Mouse (Mus musculus): Measurements from ENCODE around the gene Cct4. TPM values are rescaled to one million over a fixed set of nuclear protein-coding genes. Genes with fewer than 3 reads are reported as not detected.

Gene Cct4
- polyA plus RNA-seq, 1 experiment: not detected

DNA sequence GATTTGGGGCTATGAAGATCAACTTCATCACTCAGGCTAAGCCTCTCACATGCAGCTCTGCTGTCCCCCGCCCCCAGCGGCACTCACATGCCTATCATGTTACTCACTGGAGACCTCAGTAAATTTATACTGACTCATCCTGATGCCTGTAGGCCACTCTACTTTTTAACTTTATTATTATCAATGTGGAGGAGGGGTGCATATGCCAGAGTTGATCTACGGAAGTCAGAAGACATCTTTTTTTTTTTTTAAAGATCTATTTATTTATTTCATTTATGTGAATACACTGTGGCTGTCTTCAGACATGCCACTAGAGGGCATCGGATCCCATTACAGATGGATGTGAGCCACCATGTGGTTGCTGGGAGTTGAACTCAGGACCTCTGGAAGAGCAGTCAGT, 24.8 kb upstream of the Cct4 start:
- 85% methylated on average over 4 of the region's 4 CpGs for WGBS
- Histone ChIP-seq H3K4me1 (ENCODE audit: control insufficient read depth, insufficient read depth, low read length) (no peaks in the 10 kb centered on the region), H3K4me3 (ENCODE audit: insufficient read depth, low read depth, low read length) (no peak overlapping the region), H3K27ac (ENCODE audit: insufficient read depth, low read depth, low read length) (no peak overlapping the region)
- TF ChIP-seq CTCF (IDR thresholded peaks at IDR 0.05; ENCODE audit: insufficient read depth, low read depth, low read length) (no peak), POLR2A (IDR thresholded peaks at IDR 0.05; ENCODE audit: insufficient read depth, low read depth, low read length) (no peak)

DNA sequence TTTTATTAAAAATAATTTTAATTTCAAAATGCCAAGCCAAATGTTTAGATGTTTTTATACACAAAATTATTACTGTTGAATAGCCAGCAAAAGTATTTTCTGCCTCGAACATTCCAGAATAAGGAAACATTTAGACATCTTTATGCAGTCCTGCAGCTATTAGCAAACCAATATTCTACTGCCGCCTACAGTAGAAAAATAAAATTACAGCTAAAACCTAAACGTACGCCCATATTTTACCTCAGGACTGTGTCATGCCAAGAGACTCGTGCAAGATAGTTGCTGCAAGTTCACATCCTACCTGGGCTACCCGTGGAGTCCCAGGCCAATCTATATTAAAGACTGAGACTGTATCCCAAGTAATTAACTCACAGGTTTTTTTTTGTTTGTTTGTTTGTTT, 20.8 kb upstream of the Cct4 start:
- Histone ChIP-seq H3K4me3 (ENCODE audit: insufficient read depth, low read depth, low read length) (no peak overlapping the region), H3K4me1 (ENCODE audit: control insufficient read depth, insufficient read depth, low read length) (no peaks in the 10 kb centered on the region), H3K27ac (ENCODE audit: insufficient read depth, low read depth, low read length) (no peak overlapping the region)
- WGBS: 30% methylated on average over 6 of the region's 6 CpGs
- TF ChIP-seq CTCF (IDR thresholded peaks at IDR 0.05; ENCODE audit: insufficient read depth, low read depth, low read length): no peak
- no peak for TF ChIP-seq POLR2A (IDR thresholded peaks at IDR 0.05; ENCODE audit: insufficient read depth, low read depth, low read length)

DNA sequence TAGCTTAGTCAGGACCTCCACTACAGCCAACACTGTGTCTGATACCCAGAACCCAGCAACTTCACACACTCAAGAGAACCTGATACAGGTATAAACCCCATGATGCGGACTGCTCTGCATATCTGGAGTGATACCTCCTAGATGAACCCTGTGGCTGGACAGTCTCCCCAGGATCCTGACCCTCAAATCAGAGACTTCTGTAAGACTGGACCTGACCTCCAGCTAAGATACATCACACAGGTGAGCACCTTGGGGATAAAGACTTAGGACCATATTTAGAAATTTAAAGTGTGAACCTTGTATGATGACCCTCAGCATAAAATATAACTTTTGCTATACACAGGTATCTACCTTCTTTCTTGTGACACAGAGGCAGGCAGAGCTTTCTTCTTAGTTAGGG, 19.8 kb upstream of the Cct4 start:
- no peak overlapping the region for H3K4me3 ChIP-seq (ENCODE audit: insufficient read depth, low read depth, low read length)
- H3K4me1 ChIP-seq (ENCODE audit: control insufficient read depth, insufficient read depth, low read length): no peaks in the 10 kb centered on the region
- H3K27ac ChIP-seq (ENCODE audit: insufficient read depth, low read depth, low read length): no peak overlapping the region
- 97% methylated on average over 1 of the region's 1 CpGs for WGBS
- TF ChIP-seq POLR2A (IDR thresholded peaks at IDR 0.05; ENCODE audit: insufficient read depth, low read depth, low read length): no peak
- no peak for TF ChIP-seq CTCF (IDR thresholded peaks at IDR 0.05; ENCODE audit: insufficient read depth, low read depth, low read length)

DNA sequence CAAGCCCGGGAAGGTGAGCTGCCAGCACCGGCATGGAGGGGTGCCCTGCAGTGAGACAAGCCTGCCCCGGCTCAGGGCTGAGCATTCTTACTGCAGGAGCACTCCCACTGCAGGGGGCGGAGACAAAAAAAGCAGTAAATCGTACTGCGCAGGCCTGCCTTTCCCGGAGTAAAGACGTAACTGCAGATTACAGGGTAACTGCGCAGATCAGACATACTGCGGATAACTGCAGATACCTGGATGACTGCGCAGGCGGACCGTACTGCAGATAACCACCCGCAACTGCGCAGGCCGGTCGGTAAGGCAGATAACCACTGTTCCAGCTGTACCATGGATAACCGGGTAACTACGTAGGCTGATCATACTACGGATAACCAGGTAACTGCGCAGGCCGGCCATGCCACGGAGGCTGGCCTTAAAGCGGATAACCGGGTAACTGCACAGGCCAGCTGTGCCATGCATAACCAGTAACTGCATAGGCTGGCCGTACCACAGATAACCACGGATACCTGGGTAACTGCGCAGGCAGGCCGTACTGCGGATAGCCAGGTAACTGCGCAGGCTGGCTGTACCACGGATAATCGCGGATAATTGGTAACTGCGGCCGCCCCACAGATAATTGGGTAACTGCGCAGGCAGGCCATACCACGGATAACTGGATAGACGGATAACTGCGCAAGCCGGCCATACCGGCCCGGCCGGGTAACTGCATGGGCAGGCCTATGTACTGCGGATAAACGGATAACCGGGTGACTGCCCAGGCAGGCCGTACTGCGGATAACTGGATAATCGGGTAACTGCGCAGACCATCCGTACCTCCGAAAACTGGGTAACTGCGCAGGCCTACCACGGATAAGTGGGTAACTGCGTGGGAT, 18.2 kb upstream of the Cct4 start, which contains the start of gene Zrsr1:
TSS of gene Zrsr1 (plus strand) at position 171 of the 875 bp plus-strand sequence.
- peak within 1 kb of the TSS; percentile 69 for H3K4me3 ChIP-seq (ENCODE audit: insufficient read depth, low read depth, low read length)
- no peaks in the 10 kb centered on the region for H3K4me1 ChIP-seq (ENCODE audit: control insufficient read depth, insufficient read depth, low read length)
- H3K27ac ChIP-seq (ENCODE audit: insufficient read depth, low read depth, low read length): peak within 1 kb of the TSS; percentile 66
- no peak for TF ChIP-seq CTCF (IDR thresholded peaks at IDR 0.05; ENCODE audit: insufficient read depth, low read depth, low read length)
- 0 out of 2 replicates have a peak, but pooled peaks have one; percentile 44 for TF ChIP-seq POLR2A (IDR thresholded peaks at IDR 0.05; ENCODE audit: insufficient read depth, low read depth, low read length)
- 51% methylated on average over 56 of the region's 56 CpGs for WGBS

DNA sequence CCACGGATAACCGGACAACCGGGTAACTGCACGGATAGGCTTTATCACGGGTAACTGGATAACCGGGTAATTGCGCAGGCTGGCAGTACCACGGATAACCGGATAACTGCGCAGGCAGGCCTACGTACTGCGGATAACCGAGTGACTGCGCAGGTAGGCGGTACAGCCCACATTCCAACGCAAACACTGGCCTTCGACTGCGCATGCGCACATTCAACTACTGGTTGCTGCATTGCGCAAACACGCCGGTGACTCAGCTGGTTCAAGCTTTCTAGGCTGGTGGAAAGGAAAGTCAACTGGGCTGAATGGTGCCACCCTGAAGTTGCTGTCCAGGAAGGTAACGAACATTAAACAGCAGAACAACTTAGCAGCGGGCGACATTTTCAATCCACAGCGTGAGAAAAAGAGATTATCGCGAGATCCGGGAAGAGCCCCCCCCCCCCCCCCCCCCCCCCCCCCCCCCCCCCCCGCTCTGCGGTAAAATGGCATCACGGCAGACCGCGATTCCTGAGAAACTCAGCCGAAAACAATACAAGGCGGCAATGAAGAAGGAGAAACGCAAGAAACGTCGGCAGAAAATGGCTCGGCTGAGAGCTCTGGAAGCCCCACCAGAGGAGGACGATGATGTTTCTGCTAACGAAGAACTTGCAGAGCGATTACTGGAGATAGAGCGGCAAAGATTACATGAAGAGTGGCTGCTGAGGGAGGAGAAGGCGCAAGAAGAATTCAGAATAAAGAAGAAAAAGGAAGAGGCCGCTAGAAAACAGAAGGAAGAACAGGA, 17.4 kb upstream of the Cct4 start:
- no peak for TF ChIP-seq POLR2A (IDR thresholded peaks at IDR 0.05; ENCODE audit: insufficient read depth, low read depth, low read length)
- no peak for TF ChIP-seq CTCF (IDR thresholded peaks at IDR 0.05; ENCODE audit: insufficient read depth, low read depth, low read length)
- Histone ChIP-seq H3K4me1 (ENCODE audit: control insufficient read depth, insufficient read depth, low read length) (no peaks in the 10 kb centered on the region), H3K27ac (ENCODE audit: insufficient read depth, low read depth, low read length) (peak overlapping the region; percentile 66), H3K4me3 (ENCODE audit: insufficient read depth, low read depth, low read length) (peak overlapping the region; percentile 69)
- WGBS: 51% methylated on average over 44 of the region's 46 CpGs

DNA sequence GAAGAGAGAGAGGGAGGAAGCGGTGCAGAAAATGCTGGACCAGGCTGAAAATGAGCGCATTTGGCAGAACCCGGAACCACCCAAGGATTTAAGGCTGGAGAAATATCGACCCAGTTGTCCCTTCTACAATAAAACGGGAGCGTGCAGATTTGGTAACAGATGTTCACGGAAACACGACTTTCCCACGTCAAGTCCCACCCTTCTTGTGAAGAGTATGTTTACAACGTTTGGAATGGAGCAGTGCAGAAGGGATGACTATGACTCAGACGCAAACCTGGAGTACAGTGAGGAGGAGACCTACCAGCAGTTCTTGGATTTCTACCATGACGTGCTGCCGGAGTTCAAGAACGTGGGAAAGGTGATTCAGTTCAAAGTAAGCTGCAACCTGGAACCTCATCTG, 16.7 kb upstream of the Cct4 start:
- WGBS: 50% methylated on average over 14 of the region's 14 CpGs
- Histone ChIP-seq H3K27ac (ENCODE audit: insufficient read depth, low read depth, low read length) (no peak overlapping the region), H3K4me3 (ENCODE audit: insufficient read depth, low read depth, low read length) (peak overlapping the region; percentile 69), H3K4me1 (ENCODE audit: control insufficient read depth, insufficient read depth, low read length) (peaks cover 4% of the 10 kb centered on the region; the same call in 1 of the 2 replicates)
- TF ChIP-seq CTCF (IDR thresholded peaks at IDR 0.05; ENCODE audit: insufficient read depth, low read depth, low read length) (no peak), POLR2A (IDR thresholded peaks at IDR 0.05; ENCODE audit: insufficient read depth, low read depth, low read length) (no peak)

DNA sequence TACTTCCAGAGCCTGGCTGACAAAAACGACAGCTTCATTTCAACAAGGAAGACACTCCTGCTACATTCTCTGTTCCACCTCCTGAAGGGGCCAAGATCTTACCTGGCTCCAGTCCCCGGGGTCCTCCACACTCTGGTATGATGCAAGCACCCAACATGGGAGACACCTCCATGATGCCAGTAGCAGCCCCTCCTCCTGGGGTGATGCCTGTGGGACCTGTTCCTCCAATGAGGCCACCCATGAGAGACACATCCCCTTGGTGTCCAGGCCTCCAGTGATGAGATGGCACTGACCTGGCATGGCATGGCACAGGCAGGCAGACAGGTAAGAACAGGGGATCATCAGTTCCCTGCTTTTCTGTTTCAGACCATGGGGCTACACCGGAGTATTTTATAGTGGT, 12.1 kb upstream of the Cct4 start:
- H3K27ac ChIP-seq (ENCODE audit: insufficient read depth, low read depth, low read length): no peak overlapping the region
- H3K4me3 ChIP-seq (ENCODE audit: insufficient read depth, low read depth, low read length): no peak overlapping the region
- H3K4me1 ChIP-seq (ENCODE audit: control insufficient read depth, insufficient read depth, low read length): peaks cover 10% of the 10 kb centered on the region; the same call in 1 of the 2 replicates
- TF ChIP-seq CTCF (IDR thresholded peaks at IDR 0.05; ENCODE audit: insufficient read depth, low read depth, low read length) (no peak), POLR2A (IDR thresholded peaks at IDR 0.05; ENCODE audit: insufficient read depth, low read depth, low read length) (no peak)
- 93% methylated on average over 3 of the region's 3 CpGs for WGBS

DNA sequence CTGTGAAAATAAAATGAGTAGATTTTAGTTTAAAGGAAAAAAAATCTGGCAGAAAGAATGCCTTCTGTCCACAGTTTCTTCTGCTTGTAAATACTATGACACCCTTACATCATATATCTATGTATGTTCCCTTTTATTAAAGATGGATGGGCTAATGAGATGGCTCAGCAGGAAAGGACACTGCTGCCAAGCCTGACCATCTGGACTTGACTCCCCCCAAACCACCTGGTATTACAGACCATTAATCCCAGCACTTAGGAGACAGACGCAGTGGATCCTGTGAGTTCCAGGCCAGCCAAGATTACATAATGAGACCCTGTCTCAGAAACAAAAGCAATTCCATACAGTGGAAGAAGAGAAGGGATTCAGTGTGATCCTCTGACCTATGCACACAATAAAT, 11.6 kb upstream of the Cct4 start:
- 31% methylated on average over 1 of the region's 1 CpGs for WGBS
- TF ChIP-seq CTCF (IDR thresholded peaks at IDR 0.05; ENCODE audit: insufficient read depth, low read depth, low read length) (no peak), POLR2A (IDR thresholded peaks at IDR 0.05; ENCODE audit: insufficient read depth, low read depth, low read length) (no peak)
- peaks cover 10% of the 10 kb centered on the region; the same call in 1 of the 2 replicates for H3K4me1 ChIP-seq (ENCODE audit: control insufficient read depth, insufficient read depth, low read length)

DNA sequence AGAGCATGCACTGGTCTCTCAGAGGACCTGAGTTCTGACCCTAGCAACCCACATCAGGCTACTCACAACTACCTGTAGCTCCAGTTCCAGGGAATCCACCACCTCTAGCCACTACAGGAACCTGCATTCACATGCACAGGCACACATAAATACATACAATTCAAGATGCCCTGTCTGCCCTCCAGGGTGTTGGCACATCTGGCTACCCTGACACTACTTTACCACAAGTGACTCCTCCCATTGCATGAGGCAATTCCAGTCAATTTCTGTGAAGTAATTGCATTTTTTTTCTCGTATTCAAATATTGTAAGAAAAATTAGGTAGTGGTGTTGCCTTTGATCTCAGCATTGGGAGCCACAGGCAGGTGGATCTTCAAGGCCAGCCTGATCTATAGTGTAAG, 11.1 kb upstream of the Cct4 start:
- no peak overlapping the region for H3K27ac ChIP-seq (ENCODE audit: insufficient read depth, low read depth, low read length)
- peaks cover 10% of the 10 kb centered on the region; the same call in 1 of the 2 replicates for H3K4me1 ChIP-seq (ENCODE audit: control insufficient read depth, insufficient read depth, low read length)
- no peak overlapping the region for H3K4me3 ChIP-seq (ENCODE audit: insufficient read depth, low read depth, low read length)
- WGBS: 76% methylated on average over 1 of the region's 1 CpGs
- no peak for TF ChIP-seq POLR2A (IDR thresholded peaks at IDR 0.05; ENCODE audit: insufficient read depth, low read depth, low read length)
- TF ChIP-seq CTCF (IDR thresholded peaks at IDR 0.05; ENCODE audit: insufficient read depth, low read depth, low read length): no peak

More for the DNA sequence above, 11.6 kb upstream of the Cct4 start:
- Histone ChIP-seq H3K4me3 (ENCODE audit: insufficient read depth, low read depth, low read length) (no peak overlapping the region), H3K27ac (ENCODE audit: insufficient read depth, low read depth, low read length) (no peak overlapping the region)
